Mouse (Mus musculus) liver, embryonic 15.5 days (tissue): ENCODE results near the gene Cryzl1. TPM values are rescaled to one million over a fixed set of nuclear protein-coding genes. Genes with fewer than 3 reads are reported as not detected.
A peak's percentile ranks its signal among the peaks of the same experiment; 100 is the strongest.

Experiments
- ATAC-seq: fragments of 200-750 bp; cut with Nextera tagmentation; 2 replicates; pipeline ENCODE4 v1.8.0; 2017; ENCODE audit warnings: moderate number of reproducible peaks, mild to moderate bottlenecking, moderate library complexity; ENCODE audit not compliant: insufficient read depth
- H3K27ac ChIP-seq: fragments of 300-500 bp; sonication (generic); replicated peaks from 2 replicates; pipeline ENCODE4 v1.5.1; 2015; ENCODE audit warnings: mild to moderate bottlenecking, inconsistent platforms
- H3K27me3 ChIP-seq: fragments of 300-500 bp; sonication (generic); 2 replicates; pipeline ENCODE4 v1.6.1; 2015; ENCODE audit warnings: mild to moderate bottlenecking, inconsistent platforms
- H3K36me3 ChIP-seq: fragments of 300-500 bp; sonication (generic); replicated peaks from 2 replicates; pipeline ENCODE4 v1.6.1; 2015; ENCODE audit warnings: moderate library complexity, mild to moderate bottlenecking, inconsistent platforms
- H3K4me1 ChIP-seq: fragments of 300-500 bp; sonication (generic); replicated peaks from 2 replicates; pipeline ENCODE4 v1.6.1; 2015; ENCODE audit warnings: inconsistent platforms
- H3K4me2 ChIP-seq: fragments of 300-500 bp; sonication (generic); 2 replicates; pipeline ENCODE4 v1.6.1; 2015; ENCODE audit warnings: moderate library complexity, mild to moderate bottlenecking, inconsistent platforms
- H3K4me3 ChIP-seq: fragments of 300-500 bp; sonication (generic); replicated peaks from 2 replicates; pipeline ENCODE4 v1.5.1; 2015; ENCODE audit warnings: mild to moderate bottlenecking, inconsistent platforms
- H3K9ac ChIP-seq: fragments of 300-500 bp; sonication (generic); 2 replicates; pipeline ENCODE4 v1.6.1; 2015; ENCODE audit warnings: moderate library complexity, mild to moderate bottlenecking, inconsistent platforms
- H3K9me3 ChIP-seq: fragments of 300-500 bp; sonication (generic); replicated peaks from 2 replicates; pipeline ENCODE4 v1.6.1; 2016; ENCODE audit warnings: inconsistent platforms
- WGBS: fragments of 180-500 bp; shearing (Covaris S2); methylation state at CpG from one replicate; pipeline ENCODE4 v1.1.7; 2015; ENCODE audit warnings: mixed read lengths; ENCODE audit not compliant: insufficient replicate concordance; 5-methylcytosine and 5-hydroxymethylcytosine counted together
- polyA plus RNA-seq: library from polyadenylated mRNA; unstranded; fragments of >200 nt; fragmentation: Nextera tagmentation; extraction: Ambion mirVana; gene quantifications from 2 replicates; pipeline ENCODE4 v1.2.1, GENCODE M21; 2015

Gene Cryzl1
- polyA plus RNA-seq, 1 experiment from 2014 or later: 33.5 TPM

DNA sequence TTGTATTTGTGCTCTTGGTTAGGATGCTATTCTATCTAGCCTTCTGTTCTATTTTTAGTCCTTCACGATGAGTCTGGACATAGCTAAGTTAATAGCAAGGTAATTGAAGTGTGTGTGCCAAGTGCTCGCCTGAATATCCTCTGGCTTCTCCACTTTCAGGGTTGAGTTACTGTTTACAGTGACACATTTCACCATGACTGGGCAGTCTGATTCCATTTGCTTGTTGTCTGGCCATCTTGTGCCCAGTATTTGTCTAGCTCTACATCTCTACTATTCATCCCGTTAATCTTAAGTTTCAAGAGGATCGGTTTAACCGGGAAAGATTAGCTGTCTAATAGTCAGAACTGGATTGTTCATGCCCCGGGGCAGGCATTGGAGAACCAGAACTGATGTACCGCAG lies 33.7 kb upstream of the Cryzl1 start:
- Histone ChIP-seq H3K4me3 (no peak overlapping the region), H3K4me2 (no peak overlapping the region), H3K9me3 (no peaks in the 10 kb centered on the region), H3K4me1 (peaks cover 16% of the 10 kb centered on the region), H3K9ac (no peak overlapping the region), H3K27ac (no peak overlapping the region), H3K36me3 (no peaks in the 10 kb centered on the region), H3K27me3 (peaks cover 16% of the 10 kb centered on the region)
- no peak for ATAC-seq
- 66% methylated on average over 7 of the region's 7 CpGs for WGBS

DNA sequence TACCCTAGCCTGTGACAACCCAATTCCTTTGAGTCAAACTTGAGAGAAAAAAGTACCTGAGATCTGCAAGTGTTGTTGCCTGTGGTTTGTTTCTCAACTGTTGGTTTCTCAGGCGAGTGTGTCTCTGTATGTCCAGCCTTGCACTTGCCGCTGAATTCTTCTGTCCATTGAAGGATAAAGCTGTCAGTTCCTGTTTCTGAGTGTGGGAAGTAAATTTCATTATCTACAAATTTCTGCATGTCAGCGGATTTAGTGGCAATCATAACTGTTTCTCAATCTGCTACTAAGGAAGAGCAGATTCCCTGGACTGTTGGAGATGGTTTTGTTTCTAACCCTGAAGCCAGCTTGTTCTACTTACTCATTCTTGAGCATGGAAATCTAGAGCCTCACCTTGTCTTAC lies 33.0 kb upstream of the Cryzl1 start:
- H3K4me3 ChIP-seq: no peak overlapping the region
- H3K27me3 ChIP-seq: peaks cover 15% of the 10 kb centered on the region
- no peak overlapping the region for H3K27ac ChIP-seq
- no peak overlapping the region for H3K4me2 ChIP-seq
- no peaks in the 10 kb centered on the region for H3K9me3 ChIP-seq
- H3K36me3 ChIP-seq: no peaks in the 10 kb centered on the region
- 16% methylated on average over 3 of the region's 3 CpGs for WGBS
- H3K4me1 ChIP-seq: peaks cover 15% of the 10 kb centered on the region
- no peak for ATAC-seq
- H3K9ac ChIP-seq: no peak overlapping the region

DNA sequence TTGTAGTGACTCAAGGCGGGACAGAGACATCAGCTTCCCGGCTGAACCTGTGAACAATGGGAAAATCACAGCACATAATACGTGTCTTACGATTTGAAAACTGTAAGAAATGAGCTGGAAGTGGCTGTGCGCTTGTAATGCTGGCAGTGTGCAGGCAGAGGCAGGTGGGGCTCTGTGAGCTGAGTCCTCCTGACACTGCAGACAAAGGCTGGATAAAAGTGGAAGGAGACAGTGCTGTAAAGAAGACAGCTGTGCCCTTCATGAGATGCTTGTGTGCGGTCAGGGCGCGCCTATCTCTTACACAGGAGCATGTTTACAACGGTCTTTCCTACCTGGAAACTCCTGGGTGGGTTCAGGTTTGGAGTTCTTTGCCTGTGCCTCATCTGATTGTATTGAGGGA lies 32.4 kb upstream of the Cryzl1 start:
- H3K9me3 ChIP-seq: no peaks in the 10 kb centered on the region
- no peak for ATAC-seq
- no peaks in the 10 kb centered on the region for H3K36me3 ChIP-seq
- H3K4me2 ChIP-seq: no peak overlapping the region
- H3K9ac ChIP-seq: no peak overlapping the region
- H3K4me1 ChIP-seq: peaks cover 10% of the 10 kb centered on the region; the same call in 1 of the 2 replicates
- no peak overlapping the region for H3K4me3 ChIP-seq
- no peak overlapping the region for H3K27ac ChIP-seq
- WGBS: 66% methylated on average over 9 of the region's 9 CpGs
- H3K27me3 ChIP-seq: peaks cover 11% of the 10 kb centered on the region; the same call in 1 of the 2 replicates

DNA sequence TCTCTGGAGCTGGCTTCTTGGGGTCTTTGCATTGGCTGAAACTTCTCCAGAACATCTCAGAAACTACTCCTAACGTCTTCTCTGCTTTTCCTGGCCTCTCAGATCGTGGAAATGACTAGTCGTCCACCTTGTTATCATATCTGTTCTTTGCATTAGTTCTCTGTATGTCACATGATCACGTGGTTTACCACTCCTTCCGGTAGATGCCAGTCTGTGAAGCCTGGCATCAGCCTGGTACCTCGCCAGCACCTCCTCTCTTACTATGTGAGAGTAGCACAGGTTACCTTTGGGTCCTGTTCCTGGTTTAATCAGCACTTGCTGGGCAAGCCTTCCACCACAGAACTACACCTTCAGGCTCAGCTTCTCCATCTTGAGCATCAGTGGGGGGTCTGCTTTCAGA lies 26.2 kb upstream of the Cryzl1 start:
- H3K4me1 ChIP-seq: peaks cover 8% of the 10 kb centered on the region; the same call in 1 of the 2 replicates
- ATAC-seq: no peak
- H3K9me3 ChIP-seq: no peaks in the 10 kb centered on the region
- no peak overlapping the region for H3K27ac ChIP-seq
- no peak overlapping the region for H3K4me3 ChIP-seq
- no peak overlapping the region for H3K9ac ChIP-seq
- H3K27me3 ChIP-seq: no peaks in the 10 kb centered on the region
- 20% methylated on average over 6 of the region's 6 CpGs for WGBS
- H3K4me2 ChIP-seq: no peak overlapping the region
- no peaks in the 10 kb centered on the region for H3K36me3 ChIP-seq

DNA sequence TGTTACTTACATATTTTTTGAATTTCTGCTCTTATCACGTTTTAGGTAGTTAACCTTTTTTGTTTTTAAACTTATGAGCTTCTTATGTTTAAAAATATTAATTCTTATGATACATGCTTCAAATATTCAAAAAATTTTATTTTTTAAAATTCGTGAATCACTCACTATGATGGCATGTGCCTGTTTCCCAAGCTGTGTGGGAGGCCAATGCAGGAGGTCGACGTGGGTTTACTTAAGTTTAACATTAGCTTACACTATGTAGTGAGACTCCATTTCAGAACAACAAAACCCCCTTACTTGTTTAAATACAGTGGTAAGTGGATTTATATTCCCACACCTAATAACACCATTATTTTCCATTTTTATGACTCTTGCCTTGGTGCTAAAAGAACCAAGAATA lies 24.8 kb upstream of the Cryzl1 start:
- 62% methylated on average over 4 of the region's 4 CpGs for WGBS
- H3K36me3 ChIP-seq: no peaks in the 10 kb centered on the region
- no peak for ATAC-seq
- no peak overlapping the region for H3K9ac ChIP-seq
- H3K27me3 ChIP-seq: no peaks in the 10 kb centered on the region
- no peak overlapping the region for H3K4me3 ChIP-seq
- H3K27ac ChIP-seq: no peak overlapping the region
- H3K9me3 ChIP-seq: no peaks in the 10 kb centered on the region
- H3K4me1 ChIP-seq: peaks cover 8% of the 10 kb centered on the region; the same call in 1 of the 2 replicates
- no peak overlapping the region for H3K4me2 ChIP-seq

DNA sequence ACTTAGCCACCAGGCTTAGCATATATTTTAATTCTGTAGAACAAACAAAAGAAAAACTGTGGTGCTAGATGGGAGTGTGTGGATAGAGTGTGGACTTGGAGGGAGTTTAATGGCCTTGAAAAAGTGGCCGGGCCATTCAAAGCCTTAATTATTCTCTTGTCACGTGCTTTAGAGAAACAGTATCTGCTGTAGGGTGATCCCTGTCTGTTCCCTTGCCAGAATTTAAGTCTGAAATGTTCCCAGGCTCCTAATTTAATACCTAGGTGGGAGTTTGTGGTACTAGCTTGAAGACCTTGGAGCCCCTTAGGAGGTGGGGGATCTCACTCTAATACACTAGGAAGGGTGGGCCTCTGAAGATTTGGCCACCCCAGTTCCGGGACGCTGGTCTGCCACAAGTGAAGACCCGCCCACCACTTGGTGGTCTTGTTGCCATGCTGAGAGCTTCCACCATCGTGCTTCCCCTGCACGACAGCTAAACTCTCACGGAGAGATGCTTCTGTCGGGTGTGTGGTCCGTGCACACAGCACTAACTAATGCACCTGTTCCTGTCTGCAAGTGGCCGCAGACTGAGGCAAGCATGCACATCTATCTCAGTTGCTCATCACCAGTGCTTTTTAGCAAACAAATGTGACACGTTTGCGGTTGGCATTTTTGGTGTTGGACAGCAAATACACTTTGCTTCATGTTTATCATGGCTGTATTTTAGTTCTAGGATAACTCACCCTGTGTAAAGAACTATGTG lies 23.0 kb upstream of the Cryzl1 start:
- 70% methylated on average over 13 of the region's 13 CpGs for WGBS
- Histone ChIP-seq H3K4me2 (no peak overlapping the region), H3K9ac (no peak overlapping the region), H3K27me3 (no peaks in the 10 kb centered on the region), H3K4me1 (peaks cover 8% of the 10 kb centered on the region; the same call in 1 of the 2 replicates), H3K4me3 (no peak overlapping the region), H3K27ac (no peak overlapping the region), H3K36me3 (no peaks in the 10 kb centered on the region), H3K9me3 (no peaks in the 10 kb centered on the region)
- ATAC-seq: no peak

DNA sequence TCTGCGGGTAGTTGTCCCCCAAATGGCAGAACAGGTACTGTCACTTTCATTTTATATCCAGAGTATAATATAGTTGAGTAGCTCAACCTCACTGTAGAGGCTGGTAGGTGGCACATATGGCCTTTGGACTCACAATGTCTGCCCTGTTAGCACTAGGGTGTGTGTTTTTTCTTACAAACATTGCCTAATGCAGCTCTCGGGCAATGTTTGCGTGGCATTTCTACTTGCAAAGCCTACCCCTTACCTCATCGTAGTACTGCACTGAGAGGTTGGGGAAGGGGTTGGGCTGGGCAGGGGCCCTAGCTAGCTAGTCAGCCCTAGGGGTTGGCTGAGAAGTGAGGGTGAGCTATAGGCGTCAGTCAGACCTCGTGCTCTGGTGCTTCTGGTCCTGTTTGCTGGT lies 18.8 kb upstream of the Cryzl1 start:
- peak; percentile 81 for ATAC-seq
- 71% methylated on average over 6 of the region's 6 CpGs for WGBS
- H3K9me3 ChIP-seq: no peaks in the 10 kb centered on the region
- H3K36me3 ChIP-seq: no peaks in the 10 kb centered on the region
- H3K4me3 ChIP-seq: no peak overlapping the region
- no peak overlapping the region for H3K9ac ChIP-seq
- peak overlapping the region; percentile 23 for H3K4me2 ChIP-seq
- no peaks in the 10 kb centered on the region for H3K27me3 ChIP-seq
- peaks cover 10% of the 10 kb centered on the region; the same call in 1 of the 2 replicates for H3K4me1 ChIP-seq
- peak overlapping the region; percentile 70 for H3K27ac ChIP-seq

DNA sequence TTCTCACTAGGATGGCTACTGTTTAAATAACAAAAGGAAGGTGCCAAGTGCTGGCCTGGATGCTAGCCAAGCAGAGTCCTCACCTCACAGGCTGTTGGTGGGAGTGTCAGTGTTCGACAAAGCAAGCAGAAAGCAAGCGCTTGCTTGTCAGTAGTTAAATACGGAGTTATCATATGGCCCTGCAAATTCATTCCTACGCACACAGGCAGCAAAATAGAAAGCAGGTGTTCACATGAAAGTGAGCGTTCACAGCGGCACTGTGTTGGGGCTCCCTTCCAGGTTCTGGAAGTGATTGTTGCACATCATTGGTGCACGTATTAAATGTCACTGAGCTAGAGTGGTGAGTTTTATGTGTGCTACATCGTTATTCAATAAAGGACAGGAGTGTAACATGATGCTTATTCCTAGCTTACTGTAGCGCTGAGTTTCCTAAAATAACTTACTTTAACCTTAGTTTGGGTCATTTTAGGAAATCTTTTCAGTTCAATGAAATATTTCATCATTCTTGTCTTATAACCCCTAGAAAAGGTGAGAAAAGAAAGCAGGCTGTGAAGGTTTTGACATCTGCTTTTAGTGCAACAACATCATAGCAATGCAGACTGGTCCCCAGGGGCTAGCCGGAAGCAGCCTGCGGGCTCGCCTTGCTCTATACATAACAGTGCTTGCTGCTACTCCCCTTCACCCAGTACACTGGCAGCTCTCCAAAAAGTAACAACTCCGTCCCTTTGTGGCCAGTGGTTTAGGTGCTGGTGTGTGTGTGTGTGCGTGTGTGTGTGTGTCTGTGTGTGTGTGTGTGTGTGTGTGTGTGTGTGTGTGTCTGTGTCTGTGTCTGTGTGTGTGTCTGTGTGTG lies 17.6 kb upstream of the Cryzl1 start:
- Histone ChIP-seq H3K4me1 (peaks cover 10% of the 10 kb centered on the region; the same call in 1 of the 2 replicates), H3K9me3 (no peaks in the 10 kb centered on the region), H3K36me3 (no peaks in the 10 kb centered on the region), H3K27ac (no peak overlapping the region; the same call in 1 of the 2 replicates), H3K9ac (no peak overlapping the region), H3K4me3 (no peak overlapping the region), H3K27me3 (peaks cover 6% of the 10 kb centered on the region; the same call in 1 of the 2 replicates), H3K4me2 (no peak overlapping the region)
- 62% methylated on average over 14 of the region's 14 CpGs for WGBS
- ATAC-seq: no peak

DNA sequence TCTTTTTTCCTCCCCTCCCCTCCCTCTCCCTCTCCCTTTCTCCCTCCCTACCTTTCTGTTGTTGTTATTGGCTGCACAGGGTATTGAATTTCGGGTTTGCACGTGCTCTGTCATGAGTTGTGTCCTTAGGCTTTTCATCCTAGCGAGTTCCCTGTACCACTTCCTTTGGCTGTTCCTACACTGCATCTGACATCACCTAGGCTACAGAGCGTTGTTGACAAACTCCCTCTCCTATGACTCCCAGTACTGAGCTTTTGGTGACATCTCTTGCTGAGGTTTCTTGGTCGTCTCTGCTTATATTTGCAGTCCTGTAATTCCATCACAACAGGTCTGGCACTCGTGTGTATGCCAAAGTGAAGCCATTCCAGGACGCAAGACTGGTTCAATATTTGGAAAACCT lies 14.3 kb upstream of the Cryzl1 start:
- no peak overlapping the region for H3K27ac ChIP-seq
- WGBS: 58% methylated on average over 7 of the region's 7 CpGs
- H3K9ac ChIP-seq: no peak overlapping the region
- ATAC-seq: no peak
- H3K4me2 ChIP-seq: no peak overlapping the region
- H3K9me3 ChIP-seq: no peaks in the 10 kb centered on the region
- no peaks in the 10 kb centered on the region for H3K36me3 ChIP-seq
- H3K4me3 ChIP-seq: no peak overlapping the region
- H3K27me3 ChIP-seq: peaks cover 14% of the 10 kb centered on the region
- H3K4me1 ChIP-seq: peaks cover 22% of the 10 kb centered on the region

DNA sequence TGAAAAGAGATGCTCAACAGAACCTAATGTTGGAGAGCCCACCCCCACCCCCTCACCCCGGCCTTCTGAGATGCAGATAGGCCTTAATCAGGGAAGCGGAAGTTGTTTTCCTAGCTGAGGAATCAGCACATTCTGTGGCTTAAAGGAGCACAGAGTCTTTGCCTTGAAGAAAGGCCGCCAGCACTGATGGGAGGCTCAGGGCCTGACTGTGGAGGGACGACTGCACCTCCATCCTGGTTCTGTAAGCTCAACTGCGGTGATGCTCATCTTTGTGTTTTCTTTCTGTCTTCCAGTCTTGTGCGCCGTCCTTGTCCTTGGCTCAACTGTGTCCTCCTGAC lies 12.1 kb upstream of the Cryzl1 start:
- Histone ChIP-seq H3K4me3 (no peak overlapping the region), H3K27ac (no peak overlapping the region), H3K27me3 (peaks cover 26% of the 10 kb centered on the region), H3K4me2 (no peak overlapping the region), H3K9me3 (no peaks in the 10 kb centered on the region), H3K4me1 (peaks cover 33% of the 10 kb centered on the region), H3K9ac (no peak overlapping the region), H3K36me3 (no peaks in the 10 kb centered on the region)
- ATAC-seq: no peak
- WGBS: 59% methylated on average over 7 of the region's 7 CpGs

DNA sequence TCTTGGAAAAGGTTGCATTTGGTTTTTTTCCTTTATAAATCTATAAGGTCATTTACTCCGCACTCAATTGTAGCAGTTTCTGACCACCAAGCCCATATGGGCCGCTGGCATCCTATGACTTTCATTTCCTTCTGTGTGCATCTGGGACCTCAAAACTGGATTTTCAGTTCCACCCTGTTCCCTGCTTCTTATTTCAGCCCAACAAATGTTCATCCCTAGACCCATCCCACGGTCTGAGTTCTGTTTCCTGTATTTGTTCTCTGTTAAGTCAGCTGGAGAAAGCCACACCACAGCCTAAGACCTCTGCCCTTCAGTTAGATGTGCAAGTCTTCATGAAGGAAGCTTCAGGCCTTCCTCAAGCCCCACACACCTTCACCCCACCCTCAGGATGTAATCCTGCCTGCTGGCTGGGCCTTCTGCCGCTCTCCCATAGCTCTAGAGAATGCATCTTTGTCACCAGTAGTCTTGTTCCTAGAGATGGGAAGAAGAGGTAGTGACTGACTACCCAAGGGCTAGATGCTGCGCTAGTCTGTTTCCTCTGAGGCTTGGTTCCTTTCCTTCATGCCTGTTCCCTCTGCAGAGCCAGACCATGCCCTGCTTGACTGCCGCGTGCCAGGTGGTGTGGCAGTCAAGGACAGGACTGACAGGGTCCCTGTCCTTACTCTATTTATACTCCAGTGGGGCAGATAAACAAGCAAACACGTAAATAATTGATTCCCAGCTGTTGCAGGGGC lies 11.6 kb upstream of the Cryzl1 start:
- WGBS: 48% methylated on average over 8 of the region's 8 CpGs
- H3K27me3 ChIP-seq: peaks cover 31% of the 10 kb centered on the region
- H3K4me3 ChIP-seq: no peak overlapping the region
- no peaks in the 10 kb centered on the region for H3K36me3 ChIP-seq
- no peak overlapping the region for H3K4me2 ChIP-seq
- no peaks in the 10 kb centered on the region for H3K9me3 ChIP-seq
- H3K4me1 ChIP-seq: peaks cover 32% of the 10 kb centered on the region
- H3K27ac ChIP-seq: no peak overlapping the region
- no peak for ATAC-seq
- no peak overlapping the region for H3K9ac ChIP-seq
